Mouse (Mus musculus) CD4-positive, CD25-positive, alpha-beta regulatory T cell, adult 4 months (primary cell): ENCODE results near the gene Gm9611. TPM values are rescaled to one million over a fixed set of nuclear protein-coding genes. Genes with fewer than 3 reads are reported as not detected.
"Not testable (repeated sequence)": the region's sequence is repeated elsewhere in the genome, so short reads cannot be mapped to it uniquely, and the experiment has no call there.

Source experiments
- ATAC-seq: one replicate; pipeline ENCODE4 v1.8.0; 2017
- polyA plus RNA-seq, 2 experiments: library from polyadenylated mRNA; unstranded; fragments of 100-300 nt; shearing (Covaris generic); gene quantifications; one replicate each; pipeline ENCODE4 v1.2.1; 2017

Gene Gm9611
- polyA plus RNA-seq: not detected

DNA sequence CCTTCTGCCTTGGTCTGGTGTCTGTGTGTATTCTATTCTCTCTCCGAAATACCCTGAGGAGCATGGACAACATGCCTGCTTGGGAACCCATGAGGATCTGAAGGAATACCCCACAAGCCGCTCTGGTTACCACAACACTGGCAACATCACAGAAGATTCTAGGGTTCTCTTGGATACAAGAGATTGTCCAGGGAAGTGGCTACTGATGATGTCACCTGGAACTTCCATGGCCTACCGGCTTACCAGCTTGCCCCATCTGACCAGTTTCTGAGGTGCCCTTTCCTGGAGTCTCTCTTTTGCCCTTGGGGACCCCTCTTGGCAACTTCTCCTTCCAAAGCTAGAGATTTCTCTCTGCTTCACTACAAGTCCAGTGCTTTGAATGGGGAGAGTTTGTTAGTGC, at the start of gene Gm9611:
TSS of gene Gm9611 (minus strand) at position 101 of the 400 bp plus-strand sequence.
- ATAC-seq: not testable (repeated sequence)

GRCm38 (mm10) chr14:42309910-42310309, 12.8 kb upstream of the Gm9611 start, which contains the start of gene Gm7995:
Gene Gm7995, plus strand, starts transcription at chr14:42310210.
- ATAC-seq: not testable (repeated sequence)

DNA sequence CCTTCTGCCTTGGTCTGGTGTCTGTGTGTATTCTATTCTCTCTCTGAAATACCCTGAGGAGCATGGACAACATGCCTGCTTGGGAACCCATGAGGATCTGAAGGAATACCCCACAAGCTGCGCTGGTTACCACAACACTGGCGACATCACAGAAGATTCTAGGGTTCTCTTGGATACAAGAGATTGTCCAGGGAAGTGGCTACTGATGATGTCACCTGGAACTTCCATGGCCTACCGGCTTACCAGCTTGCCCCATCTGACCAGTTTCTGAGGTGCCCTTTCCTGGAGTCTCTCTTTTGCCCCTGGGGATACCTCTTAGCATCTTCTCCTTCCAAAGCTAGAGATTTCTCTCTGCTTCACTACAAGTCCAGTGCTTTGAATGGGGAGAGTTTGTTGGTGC, 37.2 kb downstream of the Gm9611 start, which contains the start of gene Gm17026:
TSS of gene Gm17026 (minus strand) at position 101 of the 400 bp plus-strand sequence.
- not testable (repeated sequence) for ATAC-seq

Other genes with a start within 250 kb of the Gm9611 start
- not detected for gene Gm7951, start 180.0 kb downstream of the Gm9611 start, polyA plus RNA-seq
- not detected for gene Gm17027, start 134.7 kb downstream of the Gm9611 start, polyA plus RNA-seq
- gene Gm3573, start 106.6 kb downstream of the Gm9611 start, polyA plus RNA-seq: not detected
- gene Gm17026, start 37.3 kb downstream of the Gm9611 start, polyA plus RNA-seq: not detected
- gene Gm7995, start 12.9 kb upstream of the Gm9611 start, polyA plus RNA-seq: not detected
- not detected for gene Gm8005, start 142.3 kb upstream of the Gm9611 start, polyA plus RNA-seq
- gene Gm8011, start 166.5 kb upstream of the Gm9611 start, polyA plus RNA-seq: not detected
- not detected for gene Gm8020, start 205.0 kb upstream of the Gm9611 start, polyA plus RNA-seq
- gene Gm8024, start 226.9 kb upstream of the Gm9611 start, polyA plus RNA-seq: not detected